Mouse (Mus musculus) neural tube, embryonic 14.5 days (tissue): ENCODE data around the gene Spin1. TPM values are rescaled to one million over a fixed set of nuclear protein-coding genes. Genes with fewer than 3 reads are reported as not detected.

Experiments used
- ATAC-seq: fragments of 200-750 bp; cut with Nextera tagmentation; 2 replicates; pipeline ENCODE4 v1.8.0; 2017; ENCODE audit warnings: low read depth, mild to moderate bottlenecking, moderate TSS enrichment, moderate library complexity
- H3K27ac ChIP-seq: fragments of 300-500 bp; sonication (generic); 2 replicates; pipeline ENCODE4 v1.5.1; 2014; ENCODE audit warnings: low read depth, mild to moderate bottlenecking, control low read depth, low read length, moderate library complexity, mixed read lengths
- H3K27me3 ChIP-seq: fragments of 300-500 bp; sonication (generic); 2 replicates; pipeline ENCODE4 v1.6.1; 2014; ENCODE audit warnings: low read length; ENCODE audit not compliant: control insufficient read depth, insufficient read depth
- H3K36me3 ChIP-seq: fragments of 300-500 bp; sonication (generic); 2 replicates; pipeline ENCODE4 v1.6.1; 2014; ENCODE audit warnings: low read length, mixed read lengths; ENCODE audit not compliant: control insufficient read depth, insufficient read depth
- H3K4me1 ChIP-seq: fragments of 300-500 bp; sonication (generic); 2 replicates; pipeline ENCODE4 v1.6.1; 2014; ENCODE audit warnings: low read length; ENCODE audit not compliant: control insufficient read depth, insufficient read depth
- H3K4me2 ChIP-seq: fragments of 300-500 bp; sonication (generic); 2 replicates; pipeline ENCODE4 v1.6.1; 2014; ENCODE audit warnings: mild to moderate bottlenecking, low read depth, low read length, control low read depth
- H3K4me3 ChIP-seq: fragments of 300-500 bp; sonication (generic); 2 replicates; pipeline ENCODE4 v1.5.1; 2014; ENCODE audit warnings: low read depth, low read length, control low read depth, mixed read lengths
- H3K9ac ChIP-seq: fragments of 300-500 bp; sonication (generic); replicated peaks from 2 replicates; pipeline ENCODE4 v1.6.1; 2014; ENCODE audit warnings: low read depth, mild to moderate bottlenecking, control low read depth, low read length, mixed read lengths
- H3K9me3 ChIP-seq: fragments of 300-500 bp; sonication (generic); 2 replicates; pipeline ENCODE4 v1.6.1; 2016; ENCODE audit warnings: low read length; ENCODE audit not compliant: control insufficient read depth
- WGBS: fragments of 180-500 bp; shearing (Covaris S2); extraction: QIAGEN DNeasy Blood & Tissue Kit; methylation state at CpG from one replicate; pipeline ENCODE4 v1.1.7; 2014; 5-methylcytosine and 5-hydroxymethylcytosine counted together
- polyA plus RNA-seq: library from polyadenylated mRNA; unstranded; fragments of >200 nt; fragmentation: Nextera tagmentation; extraction: Ambion mirVana; gene quantifications from 2 replicates; pipeline ENCODE4 v1.2.1, GENCODE M21; 2014

Spin1 gene
- polyA plus RNA-seq, 1 experiment from 2014 or later = 161 TPM

- Histone ChIP-seq H3K4me3 (no peak overlapping the region), H3K9ac (no peak overlapping the region), H3K4me2 (no peak overlapping the region), H3K36me3 (no peaks in the 10 kb centered on the region), H3K27me3 (0 out of 2 replicates have a peak, but pooled peaks cover 3% of the 10 kb centered on the region), H3K4me1 (peaks cover 4% of the 10 kb centered on the region; the same call in 1 of the 2 replicates), H3K9me3 (no peaks in the 10 kb centered on the region), H3K27ac (no peak overlapping the region)
- no peak for ATAC-seq
- 65% methylated on average over 11 of the region's 11 CpGs for WGBS
Measured at GRCm38 (mm10) chr13:51166711-51167110, 66.0 kb downstream of the Spin1 start.

- Histone ChIP-seq H3K9ac (no peak overlapping the region), H3K4me3 (no peak overlapping the region), H3K36me3 (no peaks in the 10 kb centered on the region), H3K27me3 (0 out of 2 replicates have a peak, but pooled peaks cover 3% of the 10 kb centered on the region), H3K4me1 (peaks cover 4% of the 10 kb centered on the region; the same call in 1 of the 2 replicates), H3K9me3 (no peaks in the 10 kb centered on the region), H3K4me2 (peak overlapping the region; percentile 96), H3K27ac (no peak overlapping the region)
- ATAC-seq = no peak
- 39% methylated on average over 11 of the region's 11 CpGs for WGBS
Measured at GRCm38 (mm10) chr13:51170215-51170614, 69.5 kb downstream of the Spin1 start.

GRCm38 (mm10) chr13:51170691-51171680 lies 70.3 kb downstream of the Spin1 start, which contains the start of gene Nxnl2:
Nxnl2 (plus strand) TSS chr13:51171022.
- peaks cover 4% of the 10 kb centered on the region; the same call in 1 of the 2 replicates for H3K4me1 ChIP-seq
- H3K27me3 ChIP-seq = 0 out of 2 replicates have a peak, but pooled peaks cover 3% of the 10 kb centered on the region
- H3K9me3 ChIP-seq = no peaks in the 10 kb centered on the region
- ATAC-seq = peak; percentile 79
- H3K36me3 ChIP-seq = no peaks in the 10 kb centered on the region
- peak within 1 kb of the TSS; percentile 22 for H3K9ac ChIP-seq
- peak within 1 kb of the TSS; percentile 42 for H3K4me3 ChIP-seq
- no peak within 1 kb of the TSS for H3K27ac ChIP-seq
- peak within 1 kb of the TSS; percentile 96 for H3K4me2 ChIP-seq
- under 1% methylated on average over 62 of the region's 64 CpGs for WGBS

- Histone ChIP-seq H3K27ac (no peak overlapping the region), H3K4me2 (no peak overlapping the region), H3K9ac (no peak overlapping the region), H3K27me3 (0 out of 2 replicates have a peak, but pooled peaks cover 3% of the 10 kb centered on the region), H3K36me3 (no peaks in the 10 kb centered on the region), H3K4me3 (no peak overlapping the region), H3K4me1 (peaks cover 4% of the 10 kb centered on the region; the same call in 1 of the 2 replicates), H3K9me3 (no peaks in the 10 kb centered on the region)
- WGBS = 61% methylated on average over 7 of the region's 7 CpGs
- no peak for ATAC-seq
Measured at GRCm38 (mm10) chr13:51172601-51173000, 71.9 kb downstream of the Spin1 start.

GRCm38 (mm10) chr13:51178932-51179331 lies 78.3 kb downstream of the Spin1 start:
- Histone ChIP-seq H3K9ac (no peak overlapping the region), H3K4me3 (no peak overlapping the region), H3K4me1 (no peaks in the 10 kb centered on the region), H3K9me3 (no peaks in the 10 kb centered on the region), H3K4me2 (no peak overlapping the region), H3K36me3 (no peaks in the 10 kb centered on the region), H3K27ac (no peak overlapping the region), H3K27me3 (no peaks in the 10 kb centered on the region)
- no peak for ATAC-seq
- WGBS = 72% methylated on average over 10 of the region's 10 CpGs

DNA sequence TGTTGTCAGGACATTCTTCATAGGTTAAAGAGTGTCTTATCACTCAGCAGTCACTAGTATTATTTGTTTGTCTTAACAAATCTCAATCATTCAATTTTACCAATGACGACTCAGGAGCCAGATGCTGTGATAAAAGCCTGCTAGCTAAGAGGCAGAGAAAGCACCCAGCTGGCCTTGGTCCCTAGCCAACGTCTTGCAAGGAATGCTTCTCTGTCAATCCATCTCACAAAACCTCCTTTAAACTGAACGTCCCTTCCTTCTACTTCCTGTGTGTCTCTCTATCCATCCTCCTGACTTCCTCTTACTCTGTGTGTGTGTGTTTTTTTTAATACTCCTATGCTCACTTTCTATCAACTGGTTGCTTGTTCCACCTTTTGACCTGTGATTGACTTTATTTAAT lies 78.7 kb downstream of the Spin1 start:
- no peak overlapping the region for H3K4me3 ChIP-seq
- no peak overlapping the region for H3K4me2 ChIP-seq
- H3K27ac ChIP-seq = no peak overlapping the region
- 72% methylated on average over 3 of the region's 3 CpGs for WGBS
- H3K9ac ChIP-seq = no peak overlapping the region
- no peaks in the 10 kb centered on the region for H3K4me1 ChIP-seq
- ATAC-seq = no peak
- no peaks in the 10 kb centered on the region for H3K36me3 ChIP-seq
- H3K9me3 ChIP-seq = no peaks in the 10 kb centered on the region
- H3K27me3 ChIP-seq = no peaks in the 10 kb centered on the region

DNA sequence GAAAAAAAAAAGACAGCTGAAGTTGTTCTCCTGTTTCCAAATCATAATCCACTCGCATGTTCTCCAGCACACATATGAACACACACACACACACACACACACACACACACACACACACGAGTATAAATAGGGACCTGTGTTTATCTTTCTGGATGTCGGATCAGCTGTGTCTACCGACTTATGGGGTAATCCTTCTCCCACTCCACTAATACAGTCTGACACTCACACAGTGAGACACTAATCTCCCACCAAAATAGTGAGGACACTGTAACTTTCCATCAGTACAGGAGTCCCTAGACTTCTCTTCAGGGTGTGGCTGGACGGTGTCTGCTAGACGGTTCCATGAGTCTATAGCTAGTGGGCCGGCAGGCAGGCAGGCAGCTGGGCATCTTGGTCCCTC lies 81.6 kb downstream of the Spin1 start:
- Histone ChIP-seq H3K27ac (no peak overlapping the region), H3K4me3 (no peak overlapping the region), H3K9ac (no peak overlapping the region), H3K4me2 (no peak overlapping the region), H3K27me3 (no peaks in the 10 kb centered on the region), H3K4me1 (no peaks in the 10 kb centered on the region), H3K9me3 (no peaks in the 10 kb centered on the region), H3K36me3 (no peaks in the 10 kb centered on the region)
- WGBS = 86% methylated on average over 7 of the region's 7 CpGs
- ATAC-seq = no peak

GRCm38 (mm10) chr13:51184896-51185295 lies 84.2 kb downstream of the Spin1 start:
- H3K9ac ChIP-seq = no peak overlapping the region
- H3K4me2 ChIP-seq = no peak overlapping the region
- H3K36me3 ChIP-seq = no peaks in the 10 kb centered on the region
- H3K27me3 ChIP-seq = no peaks in the 10 kb centered on the region
- no peak overlapping the region for H3K4me3 ChIP-seq
- no peak overlapping the region for H3K27ac ChIP-seq
- H3K4me1 ChIP-seq = no peaks in the 10 kb centered on the region
- H3K9me3 ChIP-seq = no peaks in the 10 kb centered on the region
- no peak for ATAC-seq
- WGBS = 83% methylated on average over 3 of the region's 3 CpGs

GRCm38 (mm10) chr13:51190336-51190735 lies 89.7 kb downstream of the Spin1 start:
- Histone ChIP-seq H3K27me3 (no peaks in the 10 kb centered on the region), H3K4me3 (no peak overlapping the region), H3K4me2 (no peak overlapping the region), H3K9me3 (no peaks in the 10 kb centered on the region), H3K36me3 (no peaks in the 10 kb centered on the region), H3K27ac (no peak overlapping the region), H3K4me1 (no peaks in the 10 kb centered on the region), H3K9ac (no peak overlapping the region)
- whole genome bisulfite sequencing = 67% methylated on average over 3 of the region's 3 CpGs
- no peak for ATAC-seq
